Mouse (Mus musculus) left cerebral cortex, postnatal 14 days (tissue): ENCODE data around the gene Olfr70. TPM values are rescaled to one million over a fixed set of nuclear protein-coding genes. Genes with fewer than 3 reads are reported as not detected.
A peak's percentile ranks its signal among the peaks of the same experiment; 100 is the strongest.

Experiments
- DNase-seq, 2 experiments: peaks; one replicate each; pipeline ENCODE4 v3.0.0; 2021 to 2022; ENCODE audit warnings: low spot score in 2 of 2, mixed read lengths in 1 of 2
- intact Hi-C: fragments of 180-260 bp; cut with DNase I; formaldehyde crosslinking; loops from one replicate; pipeline ENCODE4 v1.15.1; 2025
- long read RNA-seq, 2 experiments: library from polyadenylated mRNA; stranded (forward); transcript quantifications; one replicate each; pipeline ENCODE4 v2.0.0; 2021
- total RNA-seq, 2 experiments: library from RNA; stranded (reverse); gene quantifications; 2 replicates each; pipeline ENCODE4 v1.2.3; 2021

Gene Olfr70
- total RNA-seq: not detected
- long read RNA-seq, experiment 1: 0 reads
- long read RNA-seq, experiment 2: 0 reads

DNA sequence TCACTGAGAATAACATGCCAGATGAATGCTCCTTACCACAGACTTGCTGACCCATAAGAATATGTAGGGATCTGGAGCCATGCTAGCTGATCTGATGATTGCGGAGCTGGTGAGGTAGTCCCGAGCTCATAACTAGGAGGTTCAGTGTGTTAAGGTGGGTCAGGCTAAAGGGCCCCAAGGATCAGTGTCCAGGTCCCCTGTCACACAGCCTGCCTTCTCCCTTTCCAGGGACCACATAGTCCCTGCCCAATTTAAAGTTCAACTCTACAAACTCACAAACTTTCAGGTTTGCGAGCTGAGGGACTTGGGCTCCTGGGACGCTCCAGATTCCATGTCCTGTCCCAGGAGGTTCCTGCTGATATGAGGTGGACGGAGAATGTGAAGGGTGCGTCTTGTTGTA, at the start of gene Olfr70:
Gene Olfr70, minus strand, starts transcription at position 101 of the 400 bp plus-strand sequence.
- intact Hi-C loops: no loop called here
- DNase-seq: no peak

DNA sequence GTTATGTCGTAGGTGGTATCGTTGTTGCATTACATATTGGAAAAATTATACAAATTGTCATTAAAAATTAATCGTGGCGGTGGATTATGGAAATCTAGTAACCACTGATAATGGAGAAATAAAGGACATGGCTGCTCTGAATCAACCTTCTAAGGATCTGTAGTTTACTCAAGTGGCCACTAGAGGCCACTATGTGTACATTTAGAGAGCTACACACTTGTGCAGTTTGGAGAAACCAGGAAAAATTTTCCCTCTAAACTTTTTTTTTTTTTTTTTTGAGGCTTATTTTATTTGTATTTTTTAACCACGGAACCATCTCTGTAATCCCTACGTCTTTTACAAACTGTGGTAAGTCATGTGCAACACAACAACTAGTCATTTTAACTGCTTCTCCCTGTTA, 44.6 kb upstream of the Olfr70 start:
- peak; percentile 64 to 65 for DNase-seq
- intact Hi-C loops: loop anchor here (1.0 to 10.0 kb wide), 2 partner anchors 116 to 240 kb away; partner anchors contain the start of gene Ccin

DNA sequence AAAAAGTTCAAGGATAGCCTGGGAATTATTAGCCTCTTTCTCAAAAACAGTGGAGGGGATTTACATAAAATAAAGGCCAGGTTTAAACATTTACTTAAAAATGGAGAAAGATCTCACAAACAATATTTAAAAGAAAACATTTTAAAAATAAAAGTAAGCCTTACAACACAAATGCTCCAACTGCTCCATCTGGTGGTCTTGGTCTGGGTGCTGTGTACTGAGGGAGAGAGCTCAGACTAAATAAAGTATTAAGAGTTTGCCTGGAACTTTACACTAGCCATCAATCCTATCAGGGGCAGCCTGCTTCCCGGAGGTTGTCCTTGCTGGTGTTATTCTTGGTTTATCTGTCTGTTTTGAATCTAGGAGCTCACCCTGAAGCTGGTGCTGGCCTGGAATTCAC, 42.5 kb upstream of the Olfr70 start:
- DNase-seq: no peak
- intact Hi-C loops: loop anchor here (10.0 kb wide), 1 partner anchor 242 kb away; the partner anchor contains the start of gene Ccin

DNA sequence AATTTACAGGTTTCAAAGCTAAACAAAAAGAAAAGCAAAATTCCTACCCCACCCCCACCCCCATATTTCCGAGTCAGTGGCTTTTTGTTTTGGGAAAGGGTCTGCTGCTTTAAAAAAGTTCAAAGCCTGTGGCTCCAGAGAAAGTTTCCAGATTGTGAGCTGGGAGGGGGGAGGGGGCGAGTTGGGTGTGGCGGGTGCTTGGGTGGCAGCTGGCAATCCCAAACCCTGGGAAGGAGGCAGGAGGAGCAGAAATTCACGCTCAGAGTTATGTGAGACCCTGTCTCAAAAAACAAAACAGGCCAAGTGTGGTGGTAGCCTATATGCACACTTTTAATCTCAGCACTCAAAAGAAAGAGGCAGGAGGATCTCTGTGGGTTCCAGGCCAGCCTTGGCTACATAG, 42.0 kb upstream of the Olfr70 start:
- intact Hi-C loops: loop anchor here (10.0 kb wide), 1 partner anchor 242 kb away; the partner anchor contains the start of gene Ccin
- DNase-seq: no peak

DNA sequence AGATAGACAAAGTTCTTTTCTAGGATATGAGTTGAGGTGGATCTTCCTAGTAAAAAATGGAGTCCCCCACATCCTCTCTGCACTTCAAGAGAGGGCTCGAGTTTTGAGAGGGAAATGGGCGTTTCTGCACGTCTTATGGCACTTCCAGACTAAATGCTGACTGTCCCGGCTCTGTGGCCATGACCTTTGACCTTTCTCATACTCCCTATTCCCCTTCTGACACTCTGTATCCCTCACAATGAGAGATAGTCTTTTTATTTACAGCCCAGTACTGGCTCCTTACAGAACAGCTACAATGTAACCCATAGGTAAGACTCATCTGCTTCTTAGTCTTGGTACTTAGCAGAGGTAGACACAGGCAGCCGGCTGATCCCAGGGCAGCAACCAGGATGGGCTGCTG, 40.9 kb upstream of the Olfr70 start:
- DNase-seq: no peak
- intact Hi-C loops: loop anchor here (10.0 kb wide), 1 partner anchor 243 kb away; the partner anchor contains the start of gene Ccin

DNA sequence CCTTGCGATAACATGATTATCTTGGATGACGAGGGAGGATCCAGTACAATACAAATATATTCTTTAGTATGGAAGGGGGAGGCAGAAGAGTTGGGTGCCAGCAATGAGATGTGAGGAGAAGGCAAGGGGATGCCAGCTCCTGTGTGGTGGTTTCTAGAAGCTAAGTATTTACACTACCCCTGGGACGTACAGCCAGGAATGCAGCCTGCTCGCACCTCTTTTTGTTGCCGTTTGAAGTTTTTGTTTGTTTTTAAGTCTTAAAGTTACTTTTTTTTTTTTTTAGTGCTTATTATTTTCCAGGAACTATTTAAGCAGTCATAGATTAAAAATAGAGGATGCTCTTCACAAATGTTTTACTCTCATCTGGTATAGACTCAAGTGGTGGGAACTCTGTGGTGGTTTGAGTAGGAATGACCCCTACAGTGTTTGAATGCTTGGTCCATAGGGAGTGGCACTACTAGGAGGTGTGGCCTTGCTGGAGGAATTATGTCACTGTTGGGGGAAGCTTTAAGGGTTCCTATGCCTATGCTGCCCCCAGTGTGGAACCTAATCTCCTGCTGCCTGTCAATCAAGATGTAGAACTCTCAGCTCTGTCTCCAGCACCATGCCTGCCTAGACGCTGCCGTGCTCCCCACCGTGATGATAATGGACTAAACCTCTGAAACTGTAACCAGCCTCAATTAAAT, 38.5 kb upstream of the Olfr70 start:
- DNase-seq: no peak
- intact Hi-C loops: no loop called here

DNA sequence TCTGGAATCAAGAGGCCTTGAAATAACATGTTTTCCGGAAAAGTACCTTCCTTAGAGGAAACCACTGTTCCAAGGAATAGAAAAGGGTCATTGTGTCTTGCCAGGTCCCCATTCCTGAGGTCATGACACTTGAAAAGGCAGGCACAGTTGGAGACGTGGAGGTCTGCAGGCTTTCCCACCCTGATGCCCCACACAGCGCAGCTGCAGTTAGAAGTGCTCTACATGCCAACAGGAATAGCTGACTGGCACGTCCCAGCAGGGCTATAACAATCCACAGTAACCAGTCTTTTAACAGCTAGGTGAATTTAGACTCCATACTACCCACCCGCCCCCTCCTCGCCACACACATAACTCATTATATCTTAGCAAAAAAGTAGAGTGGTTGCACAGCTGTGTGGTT, 36.5 kb upstream of the Olfr70 start:
- no peak for DNase-seq
- intact Hi-C loops: no loop called here

DNA sequence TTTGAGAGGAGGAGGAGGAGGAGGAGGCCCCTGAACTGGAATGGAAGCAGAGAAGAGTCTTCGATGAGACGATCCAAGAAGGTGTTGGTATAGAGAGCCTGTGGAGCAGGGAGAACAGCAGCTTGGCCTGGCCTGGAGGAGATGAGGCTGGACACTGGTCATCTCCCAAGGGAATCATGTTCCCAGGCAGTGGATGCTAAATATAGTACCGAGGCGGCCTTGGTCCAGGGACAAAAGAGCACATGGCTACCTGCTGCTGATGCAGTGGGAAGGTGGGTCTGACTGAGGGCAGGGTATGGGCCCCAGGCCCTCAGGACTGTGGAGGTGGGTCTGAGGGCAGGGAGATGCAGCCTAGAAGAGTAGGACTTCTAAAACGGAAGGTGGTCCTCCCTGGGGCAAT, 32.6 kb upstream of the Olfr70 start:
- DNase-seq: no peak
- intact Hi-C loops: no loop called here

DNA sequence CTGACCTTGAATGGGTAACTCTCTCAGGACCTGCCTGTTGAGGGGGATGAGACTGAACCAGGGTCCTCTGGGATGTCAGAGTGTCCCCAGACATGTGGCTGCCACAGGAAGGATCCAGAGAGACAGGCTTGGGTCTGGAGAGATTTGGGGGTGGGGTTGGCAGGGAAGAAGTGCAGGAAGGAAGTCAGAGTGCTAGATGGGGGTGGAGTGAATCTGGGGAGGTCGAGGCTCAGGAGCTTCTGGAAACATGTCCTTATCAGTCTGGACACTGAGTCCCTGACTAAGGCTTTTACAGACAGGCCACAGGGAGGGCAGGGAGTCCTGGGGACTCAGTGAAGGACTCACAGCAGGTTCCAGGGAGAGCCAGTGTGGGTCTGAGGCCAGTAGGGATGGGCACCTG, 31.6 kb upstream of the Olfr70 start:
- intact Hi-C loops: no loop called here
- DNase-seq: no peak

DNA sequence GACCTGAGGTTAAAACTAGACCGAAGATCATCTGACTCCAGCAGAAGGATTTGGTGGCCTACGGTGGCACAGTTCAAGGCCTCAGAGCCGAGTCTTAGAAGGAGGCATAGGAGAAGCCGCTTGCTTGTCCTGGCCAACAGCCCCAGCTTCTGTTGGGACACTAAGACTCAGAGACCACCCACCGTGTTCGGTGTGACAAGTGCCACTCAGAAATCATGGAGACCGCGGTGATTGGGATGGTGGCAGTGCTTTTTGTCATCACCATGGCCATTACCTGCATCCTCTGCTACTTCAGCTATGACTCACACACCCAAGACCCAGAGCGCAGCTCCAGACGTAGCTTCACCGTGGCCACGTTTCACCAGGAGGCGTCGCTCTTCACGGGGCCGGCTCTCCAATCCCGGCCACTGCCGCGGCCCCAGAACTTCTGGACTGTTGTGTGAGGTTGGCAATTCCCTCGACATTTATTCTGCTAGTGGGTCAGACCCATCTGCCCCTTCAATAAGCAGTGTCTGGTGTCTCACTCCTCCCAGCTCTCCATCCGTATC, 30.2 kb upstream of the Olfr70 start:
- intact Hi-C loops: no loop called here
- DNase-seq: no peak

DNA sequence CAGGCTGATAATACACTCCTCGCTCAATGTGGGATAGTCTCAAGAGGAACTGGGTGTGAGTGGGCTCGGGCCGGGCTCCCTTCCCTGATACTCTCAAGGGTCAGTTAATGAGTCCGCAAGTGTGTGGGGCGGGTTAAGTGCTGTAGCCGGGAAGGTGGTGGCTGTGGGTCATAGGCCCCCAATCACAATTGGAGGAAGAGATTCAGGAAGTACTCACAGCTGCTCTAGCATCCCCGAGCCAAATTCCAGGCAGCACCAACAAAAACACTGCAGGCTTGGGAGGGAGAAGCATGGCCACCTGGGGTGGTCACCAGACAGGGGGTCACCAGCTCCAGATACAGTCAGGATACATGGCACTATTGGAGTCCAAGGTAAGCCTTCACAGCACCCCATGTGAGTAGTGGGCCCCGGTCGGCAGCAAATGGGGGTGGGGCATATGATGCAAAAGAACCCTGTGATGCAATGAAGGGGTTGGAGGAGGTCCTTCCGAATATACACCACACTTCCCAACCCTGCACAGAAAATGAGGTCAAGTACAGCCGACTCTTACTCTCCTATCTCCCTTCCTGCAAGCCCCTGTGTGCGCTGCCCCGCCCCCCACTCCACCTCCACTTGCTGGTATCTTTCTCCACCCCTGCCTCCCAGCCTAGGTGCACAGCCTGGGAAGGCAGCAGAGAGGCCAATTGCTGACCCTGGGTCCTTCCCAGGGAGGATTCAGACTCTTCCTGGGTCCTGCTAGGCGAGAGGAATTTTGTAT, 29.4 kb upstream of the Olfr70 start, which contains the start of gene Spaar:
Gene Spaar, plus strand, starts transcription at position 241 of the 757 bp plus-strand sequence.
- intact Hi-C loops: no loop called here

DNA sequence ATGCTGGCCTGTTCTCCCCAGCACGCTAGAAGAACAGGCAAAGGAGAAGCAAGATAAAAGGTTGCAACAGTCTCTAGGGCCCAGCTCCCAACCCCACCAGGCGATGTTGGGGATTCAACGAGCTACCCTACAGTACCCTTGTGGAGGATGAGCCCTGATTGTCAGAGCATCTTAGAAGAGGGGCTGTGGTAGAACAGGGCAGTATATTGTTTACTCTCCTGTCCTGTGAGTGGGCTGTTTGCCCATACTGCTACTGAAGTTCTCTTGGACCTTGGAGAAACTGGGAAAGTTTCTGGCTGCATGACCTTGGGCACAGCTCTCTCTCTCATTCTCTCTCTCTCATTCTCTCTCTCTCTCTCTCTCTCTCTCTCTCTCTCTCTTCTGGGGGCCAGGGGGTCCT, 28.5 kb upstream of the Olfr70 start:
- intact Hi-C loops: no loop called here
- DNase-seq: no peak

More for the DNA sequence above, 29.4 kb upstream of the Olfr70 start, which contains the start of gene Spaar:
- no peak for DNase-seq

DNA sequence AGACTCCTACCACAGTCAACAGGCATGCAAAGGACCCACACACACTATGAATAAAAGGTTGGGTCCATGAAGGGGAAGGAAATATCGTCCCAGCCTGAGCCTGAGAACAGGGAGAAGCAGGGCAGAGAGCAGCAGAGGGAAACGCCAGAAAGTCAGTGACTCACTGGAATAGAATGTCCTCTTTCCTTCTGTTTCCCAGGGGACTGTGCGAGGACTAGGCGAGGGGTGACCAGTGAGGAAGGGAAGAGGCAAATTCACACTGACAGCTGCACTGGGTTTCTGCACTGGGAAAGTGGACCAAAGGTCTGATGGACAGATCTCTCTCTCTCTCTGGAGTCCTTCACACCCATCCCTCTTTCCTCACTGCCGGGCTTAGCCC, 28.0 kb upstream of the Olfr70 start:
- DNase-seq: no peak
- intact Hi-C loops: no loop called here

DNA sequence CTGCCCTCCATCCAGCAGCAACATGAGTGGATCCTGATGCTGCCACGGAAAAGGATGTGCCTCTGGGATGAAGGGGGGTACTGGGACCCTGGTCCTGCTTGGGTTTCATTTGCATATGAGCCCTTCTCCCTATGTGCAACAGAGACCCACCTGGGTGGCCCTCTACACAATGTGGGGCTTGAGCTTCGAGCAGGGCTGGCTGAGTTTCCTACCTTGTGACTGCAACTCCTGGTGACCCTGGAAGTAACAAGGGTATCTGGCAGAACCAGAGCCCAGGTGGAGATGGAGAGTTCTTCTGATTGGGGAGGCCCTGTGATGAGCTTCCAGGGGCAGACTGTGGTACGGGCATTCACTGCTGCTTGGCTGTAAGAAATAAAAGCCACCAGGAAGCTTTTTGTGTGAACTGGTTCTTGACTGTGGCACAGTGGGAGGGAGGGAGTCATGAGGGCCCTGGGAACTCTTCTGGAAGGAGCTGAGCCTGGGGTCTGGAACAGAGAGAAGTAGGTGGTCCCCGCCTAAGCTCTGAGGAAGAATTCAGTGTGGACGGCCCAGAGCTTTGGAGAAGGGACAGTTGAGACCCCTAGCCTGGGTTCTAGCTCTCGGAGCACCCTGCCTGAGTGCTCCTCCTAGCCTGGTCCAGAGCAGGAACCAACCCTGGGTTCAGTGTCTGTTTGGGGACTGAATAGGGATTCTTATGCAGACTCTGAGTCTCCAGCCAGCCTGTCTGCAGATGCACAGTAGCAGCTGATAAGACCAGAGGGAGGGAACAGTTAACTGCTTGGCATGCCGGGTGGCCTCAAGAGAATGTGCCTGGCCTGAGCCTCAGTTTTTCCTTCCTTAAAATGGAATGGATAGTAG, 27.3 kb upstream of the Olfr70 start:
- intact Hi-C loops: no loop called here
- DNase-seq: no peak

DNA sequence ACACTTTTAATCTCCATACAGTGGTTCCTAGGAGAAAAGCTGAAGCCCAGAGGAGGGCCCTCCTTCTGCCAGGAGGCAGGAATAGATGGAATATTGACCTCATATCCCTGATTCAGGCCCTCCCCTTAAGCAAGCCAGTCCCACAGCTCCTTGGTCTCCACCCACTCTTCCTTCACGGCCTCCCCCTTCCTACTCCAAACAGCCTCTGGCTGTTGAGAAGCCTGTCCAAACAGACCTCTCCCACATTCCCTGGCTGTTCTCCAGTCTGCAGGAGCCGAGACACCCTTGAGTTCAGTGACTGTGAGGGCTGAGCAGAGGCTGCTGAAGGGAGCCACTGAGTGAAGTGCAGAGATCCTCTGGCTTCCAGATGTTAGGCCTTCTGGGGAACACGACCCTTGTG, 26.4 kb upstream of the Olfr70 start, which contains the start of gene Hrct1:
Gene Hrct1, plus strand, starts transcription at position 194 of the 400 bp plus-strand sequence.
- intact Hi-C loops: no loop called here
- DNase-seq: peak; percentile 44 to 48

DNA sequence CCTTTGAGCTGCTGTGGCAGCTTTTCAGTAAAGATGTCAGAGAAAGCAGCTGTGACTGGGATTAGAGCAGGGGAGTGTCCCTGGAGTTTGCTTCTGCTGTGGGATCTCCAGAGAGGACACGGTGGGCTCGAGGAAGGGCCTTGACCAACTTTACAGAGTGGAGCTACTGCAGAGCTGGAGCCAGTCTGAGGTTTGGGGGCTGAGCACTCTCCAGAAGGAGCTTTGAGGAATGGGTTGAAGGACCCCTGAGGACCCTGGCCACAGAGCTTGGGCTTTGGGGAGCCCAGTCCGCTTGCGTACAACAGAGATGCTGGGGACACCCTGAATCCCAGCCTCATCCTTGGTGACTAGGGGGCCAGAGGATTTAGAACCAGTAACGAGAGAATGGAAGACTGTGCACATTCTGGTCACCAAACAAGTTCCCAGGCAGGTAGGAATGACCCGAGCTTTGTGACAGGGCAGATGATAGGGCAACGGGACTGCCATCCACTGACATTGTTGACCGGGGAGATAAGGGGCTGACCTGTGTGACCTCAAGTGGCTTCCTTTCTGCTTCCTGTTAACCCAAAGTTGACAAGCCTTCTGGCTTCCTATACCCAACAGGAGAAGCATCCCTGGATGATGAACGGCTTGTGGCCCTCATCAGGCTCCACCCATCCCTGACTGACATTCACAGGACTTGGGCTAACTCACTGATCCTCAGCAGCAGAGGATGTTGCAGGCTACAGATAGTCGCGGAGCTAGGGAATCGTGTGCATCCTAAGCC, 25.8 kb upstream of the Olfr70 start:
- intact Hi-C loops: no loop called here
- no peak for DNase-seq

DNA sequence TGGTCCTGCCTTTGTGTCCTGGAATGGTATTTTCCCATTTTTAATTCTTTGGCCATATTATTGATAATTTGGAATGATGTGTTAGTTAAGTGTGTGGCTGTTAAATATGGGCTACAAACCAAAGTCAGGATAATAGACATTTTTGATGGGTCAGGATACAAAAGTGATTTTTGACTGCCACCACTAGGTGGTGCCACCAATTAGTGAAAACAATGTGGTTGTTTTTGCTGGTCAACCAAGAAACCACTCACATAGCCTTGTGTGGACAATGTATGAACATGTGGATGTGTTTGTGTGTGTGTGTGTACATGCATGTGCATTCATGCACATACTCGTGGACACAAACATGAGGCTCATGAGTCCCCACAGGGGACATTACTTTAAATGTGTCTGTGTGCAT, 24.2 kb upstream of the Olfr70 start:
- intact Hi-C loops: no loop called here
- DNase-seq: no peak

DNA sequence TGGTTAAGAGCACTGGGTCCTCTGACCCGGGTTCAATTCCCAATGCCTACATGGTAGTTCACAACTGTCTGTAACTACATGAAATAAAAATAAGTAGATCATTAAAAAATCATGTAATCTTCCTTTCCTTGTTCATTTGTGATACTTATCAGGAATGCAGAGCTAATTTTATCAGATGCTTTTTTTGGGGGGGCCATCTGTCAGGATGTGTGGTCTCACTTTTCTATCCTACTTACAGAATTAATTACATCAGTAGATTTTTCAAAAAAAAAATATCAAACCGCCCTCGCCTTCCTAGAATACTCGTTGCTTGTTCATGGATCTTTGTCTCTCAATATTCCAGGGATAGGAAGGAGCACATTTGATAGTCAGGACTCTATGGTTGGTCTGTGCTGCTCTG, 21.6 kb upstream of the Olfr70 start:
- DNase-seq: peak in 1 of 2 experiments; percentile 45
- intact Hi-C loops: no loop called here
